8 mouse cellular contexts compared by ENCODE assay signal in genomic region chr4:118446415-118447153, GRCm38 (mm10). TPM values are rescaled to one million over a fixed set of nuclear protein-coding genes. Genes with fewer than 3 reads are reported as not detected.
A peak's percentile ranks its signal among the peaks of the same experiment; 100 is the strongest.
DNase-seq lines count a peak whose midpoint lies in the region; ATAC-seq and TF ChIP-seq lines count a peak whose summit lies in the region.

No protein-coding gene starts in this region.

- H3K79me2 ChIP-seq in heart, adult 2 months (replicated peaks; ENCODE audit: control insufficient read depth, insufficient read depth, low read length) = no peaks in the 10 kb centered on the region

- no peak for TF ChIP-seq POLR2A in heart, adult 2 months (IDR thresholded peaks at IDR 0.05; ENCODE audit: insufficient read depth, low read depth, low read length)

- no peak for TF ChIP-seq CTCF in heart, adult 2 months (IDR thresholded peaks at IDR 0.05)

- no peak for DNase-seq in heart, adult 2 months
- no peak for DNase-seq in heart, postnatal 25 days (ENCODE audit: low spot score)
- peak; percentile 31 for DNase-seq in adipocyte (ENCODE audit: low spot score)
- DNase-seq in midbrain, embryonic 11.5 days (ENCODE audit: low spot score, missing footprints) = peak; percentile 91
- DNase-seq in spleen, adult 18-20 months = no peak
- no peak for DNase-seq in urinary bladder, postnatal 25 days (ENCODE audit: low spot score)

- H3K4me1 ChIP-seq in heart, adult 2 months (ENCODE audit: control insufficient read depth, insufficient read depth, low read length) = peaks cover 3% of the 10 kb centered on the region
- peaks cover 19% of the 10 kb centered on the region for H3K4me1 ChIP-seq in hindbrain, embryonic 13.5 days (replicated peaks)
- no peaks in the 10 kb centered on the region for H3K4me1 ChIP-seq in midbrain, embryonic 11.5 days (ENCODE audit: control insufficient read depth, insufficient read depth, low read length)

- no peaks in the 10 kb centered on the region for H3K27me3 ChIP-seq in heart, adult 2 months (ENCODE audit: control insufficient read depth, insufficient read depth, low read length)
- H3K27me3 ChIP-seq in hindbrain, embryonic 13.5 days = peaks cover 34% of the 10 kb centered on the region
- H3K27me3 ChIP-seq in midbrain, embryonic 11.5 days (ENCODE audit: control insufficient read depth, insufficient read depth, low read length) = no peaks in the 10 kb centered on the region

- no peaks in the 10 kb centered on the region for H3K36me3 ChIP-seq in heart, adult 2 months (ENCODE audit: control insufficient read depth, insufficient read depth, low read length)
- H3K36me3 ChIP-seq in hindbrain, embryonic 13.5 days = no peaks in the 10 kb centered on the region
- no peaks in the 10 kb centered on the region for H3K36me3 ChIP-seq in midbrain, embryonic 11.5 days (ENCODE audit: control insufficient read depth, insufficient read depth, low read length)

- H3K4me2 ChIP-seq in hindbrain, embryonic 13.5 days = peak overlapping the region; percentile 80
- peak overlapping the region; percentile 66 for H3K4me2 ChIP-seq in midbrain, embryonic 11.5 days

- intact Hi-C loops in heart, adult 2 months (cut with DNase I) = loop anchor here (2.0 to 5.0 kb wide), 3 partner anchors 41 to 121 kb away; no protein-coding TSS in a partner anchor
- intact Hi-C loops in heart, postnatal 25 days (cut with DNase I) = loop anchor here (5.0 kb wide), 2 partner anchors 41 to 71 kb away; no protein-coding TSS in a partner anchor

- H3K9ac ChIP-seq in heart, adult 2 months (ENCODE audit: low read depth, low read length) = peak overlapping the region; percentile 52
- H3K9ac ChIP-seq in hindbrain, embryonic 13.5 days = peak overlapping the region; percentile 69
- peak overlapping the region; percentile 47 for H3K9ac ChIP-seq in midbrain, embryonic 11.5 days (ENCODE audit: low read length)

- no peaks in the 10 kb centered on the region for H3K9me3 ChIP-seq in hindbrain, embryonic 13.5 days
- no peaks in the 10 kb centered on the region for H3K9me3 ChIP-seq in midbrain, embryonic 11.5 days (ENCODE audit: control insufficient read depth, low read length)

- peak overlapping the region; percentile 48 for H3K4me3 ChIP-seq in heart, adult 2 months
- peak overlapping the region; percentile 45 for H3K4me3 ChIP-seq in hindbrain, embryonic 13.5 days
- H3K4me3 ChIP-seq in midbrain, embryonic 11.5 days (ENCODE audit: low read depth, low read length) = peak overlapping the region; percentile 30

- peak overlapping the region; percentile 62 for H3K27ac ChIP-seq in heart, adult 2 months
- peak overlapping the region; percentile 48 for H3K27ac ChIP-seq in hindbrain, embryonic 13.5 days
- H3K27ac ChIP-seq in midbrain, embryonic 11.5 days (ENCODE audit: low read depth, low read length) = no peak overlapping the region

- ATAC-seq in hindbrain, embryonic 13.5 days (ENCODE audit: low FRiP score) = peak; percentile 41
- peak; percentile 53 for ATAC-seq in midbrain, embryonic 11.5 days (ENCODE audit: low FRiP score)
- no peak for ATAC-seq in erythroblast, adult 5-6 weeks (replicated peaks; ENCODE audit: low FRiP score, poor library complexity, severe bottlenecking)

- no peak for TF ChIP-seq EP300 in heart, adult 2 months (IDR thresholded peaks at IDR 0.05; ENCODE audit: insufficient read depth, low read depth, low read length)

- 43% methylated on average over 24 of the region's 24 CpGs for WGBS in heart, adult 2 months
- WGBS in hindbrain, embryonic 13.5 days = 18% methylated on average over 24 of the region's 24 CpGs
- 27% methylated on average over 24 of the region's 24 CpGs for WGBS in midbrain, embryonic 11.5 days

RNA-seq across cellular contexts. Expression of gene Cdc20, which starts 9.4 kb away (rescaled TPM):
- under 1 TPM; 0.76 to 0.96 TPM for total RNA-seq in heart, adult 2 months (2021)
- polyA plus RNA-seq in heart, adult 2 months (2012; rRNA removed) = 1.6 and 2.3 TPM in 2 replicates
- total RNA-seq in heart, postnatal 25 days (2021) = 1 to 10 TPM; 1.5 to 2.3 TPM
- polyA plus RNA-seq in hindbrain, embryonic 13.5 days (2015; fragmentation: Nextera tagmentation; extraction: Ambion mirVana) = 56.1 and 66.8 TPM in 2 replicates
- 305 and 337 TPM in 2 replicates for polyA plus RNA-seq in midbrain, embryonic 11.5 days (2014; fragmentation: Nextera tagmentation; extraction: Ambion mirVana)
- 25.1 and 32.5 TPM in 2 replicates for total RNA-seq in erythroblast, adult 5-6 weeks (2015; ENCODE audit: low replicate concordance)
- total RNA-seq in erythroblast, adult 5-6 weeks (2017; ENCODE audit: low replicate concordance) = 30.8 and 46.6 TPM in 2 replicates

RNA-seq across cellular contexts. Expression of gene Mpl, which starts 10.7 kb away (rescaled TPM):
- total RNA-seq in heart, adult 2 months (2021) = 1 to 10 TPM in 1 of 2 experiments, under 1 TPM in 1; 0.31 to 1.5 TPM
- 0.67 and 1.3 TPM in 2 replicates for polyA plus RNA-seq in heart, adult 2 months (2012; rRNA removed)
- total RNA-seq in heart, postnatal 25 days (2021) = under 1 TPM; 0.21 to 0.42 TPM
- 0.26 and 0.32 TPM in 2 replicates for polyA plus RNA-seq in hindbrain, embryonic 13.5 days (2015; fragmentation: Nextera tagmentation; extraction: Ambion mirVana)
- 1.4 and 1.6 TPM in 2 replicates for polyA plus RNA-seq in midbrain, embryonic 11.5 days (2014; fragmentation: Nextera tagmentation; extraction: Ambion mirVana)
- total RNA-seq in erythroblast, adult 5-6 weeks (2015; ENCODE audit: low replicate concordance) = 3.6 TPM in 1 of 2 replicates, not detected in the other
- 1.1 TPM in 1 of 2 replicates, not detected in the other for total RNA-seq in erythroblast, adult 5-6 weeks (2017; ENCODE audit: low replicate concordance)

RNA-seq across cellular contexts. Expression of gene Elovl1, which starts 18.7 kb away (rescaled TPM):
- 10 to 100 TPM; 16.4 to 17.5 TPM for total RNA-seq in heart, adult 2 months (2021)
- polyA plus RNA-seq in heart, adult 2 months (2012; rRNA removed) = 66.4 and 74.4 TPM in 2 replicates
- total RNA-seq in heart, postnatal 25 days (2021) = 10 to 100 TPM; 17.8 to 19.4 TPM
- polyA plus RNA-seq in hindbrain, embryonic 13.5 days (2015; fragmentation: Nextera tagmentation; extraction: Ambion mirVana) = 32.9 and 33.3 TPM in 2 replicates
- 35.6 and 36.9 TPM in 2 replicates for polyA plus RNA-seq in midbrain, embryonic 11.5 days (2014; fragmentation: Nextera tagmentation; extraction: Ambion mirVana)
- 15.2 and 35.9 TPM in 2 replicates for total RNA-seq in erythroblast, adult 5-6 weeks (2015; ENCODE audit: low replicate concordance)
- 21.7 and 22.0 TPM in 2 replicates for total RNA-seq in erythroblast, adult 5-6 weeks (2017; ENCODE audit: low replicate concordance)

RNA-seq across cellular contexts. Expression of gene Med8, which starts 37.4 kb away (rescaled TPM):
- 10 to 100 TPM; 41.0 to 42.5 TPM for total RNA-seq in heart, adult 2 months (2021)
- polyA plus RNA-seq in heart, adult 2 months (2012; rRNA removed) = 19.0 and 20.8 TPM in 2 replicates
- total RNA-seq in heart, postnatal 25 days (2021) = 10 to 100 TPM; 35.7 to 47.1 TPM
- polyA plus RNA-seq in hindbrain, embryonic 13.5 days (2015; fragmentation: Nextera tagmentation; extraction: Ambion mirVana) = 118 and 124 TPM in 2 replicates
- 166 and 176 TPM in 2 replicates for polyA plus RNA-seq in midbrain, embryonic 11.5 days (2014; fragmentation: Nextera tagmentation; extraction: Ambion mirVana)
- total RNA-seq in erythroblast, adult 5-6 weeks (2015; ENCODE audit: low replicate concordance) = 30.0 and 32.2 TPM in 2 replicates
- total RNA-seq in erythroblast, adult 5-6 weeks (2017; ENCODE audit: low replicate concordance) = 37.6 and 66.2 TPM in 2 replicates

RNA-seq across cellular contexts. Expression of gene Szt2, which starts 37.5 kb away (rescaled TPM):
- total RNA-seq in heart, adult 2 months (2021) = 10 to 100 TPM; 10.1 to 11.1 TPM
- polyA plus RNA-seq in heart, adult 2 months (2012; rRNA removed) = 15.3 and 15.5 TPM in 2 replicates
- total RNA-seq in heart, postnatal 25 days (2021) = 10 to 100 TPM; 11.3 to 13.1 TPM
- 10.6 and 10.9 TPM in 2 replicates for polyA plus RNA-seq in hindbrain, embryonic 13.5 days (2015; fragmentation: Nextera tagmentation; extraction: Ambion mirVana)
- 7.8 and 8.2 TPM in 2 replicates for polyA plus RNA-seq in midbrain, embryonic 11.5 days (2014; fragmentation: Nextera tagmentation; extraction: Ambion mirVana)
- total RNA-seq in erythroblast, adult 5-6 weeks (2015; ENCODE audit: low replicate concordance) = 13.3 and 14.2 TPM in 2 replicates
- total RNA-seq in erythroblast, adult 5-6 weeks (2017; ENCODE audit: low replicate concordance) = 14.1 and 21.6 TPM in 2 replicates

Comparison
In these comparisons a context has a peak if more than half of its experiments do, and no peak if none do; other contexts are left out.
1. DNase-seq: peak in adipocyte (single experiment) and midbrain, embryonic 11.5 days (single experiment); none in heart, adult 2 months (0 of 2), heart, postnatal 25 days (single experiment), spleen, adult 18-20 months (0 of 2) and urinary bladder, postnatal 25 days (single experiment).
2. RNA of gene Cdc20, which starts 9.4 kb away (total RNA-seq): 25.1 to 46.6 TPM in erythroblast, adult 5-6 weeks; 1.5 to 2.3 TPM in heart, postnatal 25 days and 0.76 to 0.96 TPM in heart, adult 2 months; every median in the first group is over 4 times any median in the second.
3. Peak in every context shown above with its lines, with median percentiles within 50 percentile points of each other: H3K4me3 ChIP-seq and H3K9ac ChIP-seq.